Mouse (Mus musculus): Measurements from ENCODE around the gene Mybph. TPM values are rescaled to one million over a fixed set of nuclear protein-coding genes. Genes with fewer than 3 reads are reported as not detected.

Gene Mybph
- total and polyA plus RNA-seq, 3 experiments = not detected

GRCm38 (mm10) chr1:134151655-134152412 lies 41.4 kb upstream of the Mybph start:
- no peaks in the 10 kb centered on the region for H3K9me3 ChIP-seq (replicated peaks; ENCODE audit: insufficient read depth, low read length)
- H3K4me3 ChIP-seq (ENCODE audit: control insufficient read depth in 1 of 2, insufficient read depth in 1 of 2, low read depth in 2 of 2, low read length in 2 of 2) = no peak overlapping the region
- H3K27ac ChIP-seq (ENCODE audit: control insufficient read depth, low read depth, low read length) = no peak overlapping the region
- TF ChIP-seq NRF1 (IDR thresholded peaks at IDR 0.05; ENCODE audit: insufficient read depth, low read depth, low read length, poor library complexity, severe bottlenecking) (no peak), ETS1 (IDR thresholded peaks at IDR 0.05; ENCODE audit: low read depth, low read length) (no peak), RAD21 (IDR thresholded peaks at IDR 0.05; ENCODE audit: low read depth, low read length) (peak; percentile 91), KAT2A (conservative IDR thresholded peaks at IDR 0.05; ENCODE audit: low read depth, low read length) (no peak), MAFK (IDR thresholded peaks at IDR 0.05; ENCODE audit: borderline replicate concordance, low read depth, low read length) (no peak), TBP (IDR thresholded peaks at IDR 0.05; ENCODE audit: low read depth, low read length) (no peak), CHD1 (IDR thresholded peaks at IDR 0.05; ENCODE audit: low read depth, low read length) (no peak), ZKSCAN1 (IDR thresholded peaks at IDR 0.05; ENCODE audit: low read depth, low read length) (no peak), MYB (IDR thresholded peaks at IDR 0.05; ENCODE audit: low read depth, low read length) (no peak), RCOR1 (IDR thresholded peaks at IDR 0.05; ENCODE audit: low read depth, low read length) (no peak), GATA1 (IDR thresholded peaks at IDR 0.05; ENCODE audit: low read depth, low read length) (no peak), HCFC1 (IDR thresholded peaks at IDR 0.05; ENCODE audit: low read depth, low read length) (no peak), ELF1 (IDR thresholded peaks at IDR 0.05; ENCODE audit: low read depth, low read length) (no peak), MXI1 (IDR thresholded peaks at IDR 0.05; ENCODE audit: low read depth, low read length) (no peak), GABPA (IDR thresholded peaks at IDR 0.05; ENCODE audit: low read depth, low read length) (no peak), MAX (IDR thresholded peaks at IDR 0.05; ENCODE audit: low read length) (no peak), MEF2A (IDR thresholded peaks at IDR 0.05; ENCODE audit: extremely low read depth, insufficient replicate concordance, low read depth, low read length, poor library complexity, severe bottlenecking) (no peak), CHD2 (IDR thresholded peaks at IDR 0.05; ENCODE audit: low read length) (no peak), BHLHE40 (IDR thresholded peaks at IDR 0.05; ENCODE audit: borderline replicate concordance, low read depth, low read length) (no peak), SIN3A (IDR thresholded peaks at IDR 0.05; ENCODE audit: low read length) (0 out of 2 replicates have a peak, but pooled peaks have one; percentile 31), EP300 (IDR thresholded peaks at IDR 0.05; ENCODE audit: low read depth in 1 of 2, low read length in 2 of 2) (no peak), POLR2A (IDR thresholded peaks at IDR 0.05; ENCODE audit: control insufficient read depth in 1 of 2, insufficient read depth in 1 of 2, low read depth in 1 of 2, low read length in 2 of 2, poor library complexity in 1 of 2) (no peak), NELFE (IDR thresholded peaks at IDR 0.05; ENCODE audit: low read depth, low read length) (no peak), POLR2AphosphoS2 (IDR thresholded peaks at IDR 0.05; ENCODE audit: low read length) (no peak), ZC3H11A (IDR thresholded peaks at IDR 0.05; ENCODE audit: low read depth, low read length) (peak; percentile 82), UBTF (IDR thresholded peaks at IDR 0.05; ENCODE audit: borderline replicate concordance, insufficient read depth, low read depth, low read length) (no peak), MYC (IDR thresholded peaks at IDR 0.05; ENCODE audit: low read depth, low read length) (no peak), SMC3 (IDR thresholded peaks at IDR 0.05; ENCODE audit: low read depth, low read length) (peak; percentile 96), JUND (IDR thresholded peaks at IDR 0.05; ENCODE audit: low read depth, low read length) (no peak), ZMIZ1 (IDR thresholded peaks at IDR 0.05; ENCODE audit: low read depth, low read length) (no peak), USF1 (IDR thresholded peaks at IDR 0.05; ENCODE audit: low read depth, low read length) (peak; percentile 17; the same call in 1 of the 2 replicates), ZNF384 (IDR thresholded peaks at IDR 0.05; ENCODE audit: low read depth, low read length) (no peak), CTCF (IDR thresholded peaks at IDR 0.05 in 2 of 3, conservative IDR thresholded peaks at IDR 0.05 in 1 of 3; ENCODE audit: control insufficient read depth in 1 of 3, insufficient read depth in 1 of 3, low read depth in 2 of 3, low read length in 3 of 3, poor library complexity in 1 of 3, severe bottlenecking in 1 of 3) (peak; percentile 53 to 94 (median 78))
- peak; percentile 84 for DNase-seq (ENCODE audit: low read depth, low spot score)
- peaks cover 0 to 1% of the 10 kb centered on the region in 2 experiments; a peak in 3 of 4 replicates for H3K27me3 ChIP-seq (ENCODE audit: control insufficient read depth in 1 of 2, insufficient read depth in 2 of 2, low read length in 2 of 2)
- no peaks in the 10 kb centered on the region for H3K79me2 ChIP-seq (ENCODE audit: control insufficient read depth, insufficient read depth, low read length, poor library complexity)
- H3K9ac ChIP-seq (ENCODE audit: control insufficient read depth, low read depth, low read length, poor library complexity, severe bottlenecking) = no peak overlapping the region
- peaks cover 0 to 22% of the 10 kb centered on the region in 2 experiments; a peak in 2 of 4 replicates for H3K4me1 ChIP-seq (ENCODE audit: control insufficient read depth in 1 of 2, insufficient read depth in 2 of 2, low read length in 2 of 2)
- H3K36me3 ChIP-seq (ENCODE audit: control insufficient read depth in 1 of 2, insufficient read depth in 2 of 2, low read length in 2 of 2) = peaks cover 0 to 3% of the 10 kb centered on the region in 2 experiments; a peak in 2 of 4 replicates
